Mouse (Mus musculus): ENCODE measurements at regions not wholly inside any gene's neighbourhood (a gene's known extent, or its start where the extent isn't known, plus 50 kb on each side); places are given as distances from the start of the nearest gene placed in this dataset.

DNA sequence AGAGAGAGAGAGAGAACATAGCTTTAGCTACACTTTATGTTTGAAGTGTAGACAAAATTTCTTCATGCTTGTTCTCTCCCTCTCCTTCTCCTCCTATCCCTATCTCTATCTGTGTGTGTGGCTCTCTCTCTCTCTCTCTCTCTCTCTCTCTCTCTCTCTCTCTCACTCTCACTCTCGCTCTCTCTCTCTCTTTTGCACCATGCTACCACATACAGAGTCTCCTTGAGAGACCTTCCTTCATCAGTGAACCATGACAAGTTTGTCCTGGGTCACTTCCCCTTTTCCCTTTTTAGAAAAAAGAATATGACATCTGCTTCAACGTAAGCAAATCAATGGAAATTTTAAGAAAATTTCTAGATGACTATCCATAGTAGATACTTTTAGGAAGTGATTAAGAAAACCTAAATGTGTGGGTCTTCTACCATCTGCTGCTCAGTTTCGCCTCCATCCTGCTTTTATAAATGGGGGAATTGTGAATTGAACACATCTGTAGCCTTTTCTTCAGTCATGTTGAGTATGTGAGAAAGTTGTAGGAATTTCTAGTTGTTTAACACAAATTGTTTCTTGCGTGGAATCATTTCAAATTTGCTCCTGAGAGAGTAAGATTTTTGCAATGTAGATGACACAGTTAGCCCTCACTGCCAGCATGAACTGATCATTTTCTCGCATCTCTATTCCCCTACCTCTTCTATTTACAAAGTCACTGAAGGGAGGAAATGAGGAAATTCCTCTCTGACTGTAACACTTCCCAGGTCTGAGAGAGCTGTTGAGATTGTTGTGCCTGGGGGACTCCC is 91.3 kb downstream of the A730009L09Rik start:
- TF ChIP-seq CTCF (IDR thresholded peaks at IDR 0.05; ENCODE audit: insufficient read depth, low read depth, low read length): no peak
- TF ChIP-seq POLR2A (IDR thresholded peaks at IDR 0.05; ENCODE audit: insufficient read depth, low read depth, low read length): no peak

Data from olfactory bulb, adult 2 months (tissue).